8 mouse cellular contexts compared by ENCODE assay signal in genomic region chr5:146963118-146963936, GRCm38 (mm10). TPM values are rescaled to one million over a fixed set of nuclear protein-coding genes. Genes with fewer than 3 reads are reported as not detected.
DNase-seq lines count a peak whose midpoint lies in the region; ATAC-seq lines count a peak whose summit lies in the region.

TSS of gene Mtif3 (minus strand) at chr5:146963800.

- no peaks in the 10 kb centered on the region for H3K27me3 ChIP-seq in heart, embryonic 12.5 days (replicated peaks)
- H3K27me3 ChIP-seq in liver, embryonic 12.5 days (replicated peaks): no peaks in the 10 kb centered on the region
- no peaks in the 10 kb centered on the region for H3K27me3 ChIP-seq in stomach, embryonic 15.5 days (replicated peaks)

- peak; percentile 91 for DNase-seq in CD4-positive helper T cell, adult 2 months (ENCODE audit: low read depth, low spot score)
- DNase-seq in brain, embryonic 18.5 days (ENCODE audit: low read depth, low spot score): peak; percentile 84
- DNase-seq in kidney, postnatal 10 days: peak; percentile 91
- peak; percentile 73 to 82 for DNase-seq in natural killer cell, adult 2 months (ENCODE audit: low spot score in 2 of 2)

- H3K9me3 ChIP-seq in heart, embryonic 12.5 days (replicated peaks): no peaks in the 10 kb centered on the region
- no peaks in the 10 kb centered on the region for H3K9me3 ChIP-seq in liver, embryonic 12.5 days (replicated peaks)
- no peaks in the 10 kb centered on the region for H3K9me3 ChIP-seq in stomach, embryonic 15.5 days

- H3K27ac ChIP-seq in heart, embryonic 12.5 days (ENCODE audit: poor library complexity, severe bottlenecking): no peak within 1 kb of the TSS
- peak within 1 kb of the TSS; percentile 57 for H3K27ac ChIP-seq in liver, embryonic 12.5 days
- peak within 1 kb of the TSS; percentile 59; the same call in 1 of the 2 replicates for H3K27ac ChIP-seq in stomach, embryonic 15.5 days

- 2% methylated on average over 46 of the region's 46 CpGs for WGBS in heart, embryonic 12.5 days
- 2% methylated on average over 46 of the region's 46 CpGs for WGBS in liver, embryonic 12.5 days (ENCODE audit: insufficient replicate concordance)
- WGBS in stomach, embryonic 15.5 days: under 1% methylated on average over 46 of the region's 46 CpGs

- peak; percentile 89 for ATAC-seq in erythroid progenitor cell, adult 5-6 weeks (replicated peaks; ENCODE audit: low FRiP score, poor library complexity, severe bottlenecking)
- ATAC-seq in heart, embryonic 12.5 days (ENCODE audit: insufficient number of reproducible peaks, low FRiP score): peak; percentile 90
- ATAC-seq in liver, embryonic 12.5 days: peak; percentile 82
- ATAC-seq in stomach, embryonic 15.5 days (ENCODE audit: insufficient read depth, low FRiP score, low read depth): peak; percentile 73

- H3K9ac ChIP-seq in heart, embryonic 12.5 days: peak within 1 kb of the TSS; percentile 90
- peak within 1 kb of the TSS; percentile 77 for H3K9ac ChIP-seq in liver, embryonic 12.5 days
- H3K9ac ChIP-seq in stomach, embryonic 15.5 days: peak within 1 kb of the TSS; percentile 66

- H3K4me2 ChIP-seq in heart, embryonic 12.5 days: peak within 1 kb of the TSS; percentile 87
- H3K4me2 ChIP-seq in liver, embryonic 12.5 days: peak within 1 kb of the TSS; percentile 82
- peak within 1 kb of the TSS; percentile 67 for H3K4me2 ChIP-seq in stomach, embryonic 15.5 days

- H3K4me1 ChIP-seq in heart, embryonic 12.5 days (replicated peaks): peaks cover 5% of the 10 kb centered on the region
- peaks cover 7% of the 10 kb centered on the region for H3K4me1 ChIP-seq in liver, embryonic 12.5 days
- H3K4me1 ChIP-seq in stomach, embryonic 15.5 days: peaks cover 5% of the 10 kb centered on the region; the same call in 1 of the 2 replicates

- peaks cover 15% of the 10 kb centered on the region for H3K36me3 ChIP-seq in heart, embryonic 12.5 days
- peaks cover 23% of the 10 kb centered on the region for H3K36me3 ChIP-seq in liver, embryonic 12.5 days
- H3K36me3 ChIP-seq in stomach, embryonic 15.5 days: peaks cover 6% of the 10 kb centered on the region

- peak within 1 kb of the TSS; percentile 99 for H3K4me3 ChIP-seq in heart, embryonic 12.5 days
- H3K4me3 ChIP-seq in liver, embryonic 12.5 days: peak within 1 kb of the TSS; percentile 85
- H3K4me3 ChIP-seq in stomach, embryonic 15.5 days (replicated peaks): peak within 1 kb of the TSS; percentile 87

RNA-seq across cellular contexts. Expression of gene Mtif3, which starts in this region (rescaled TPM):
- 1.3 and 23.1 TPM in 2 replicates for total RNA-seq in erythroid progenitor cell, adult 5-6 weeks (2015; ENCODE audit: low replicate concordance)
- total RNA-seq in erythroid progenitor cell, adult 5-6 weeks (2017; ENCODE audit: low replicate concordance): 3.2 and 6.2 TPM in 2 replicates
- 17.1 and 23.3 TPM in 2 replicates for polyA plus RNA-seq in heart, embryonic 12.5 days (2016; fragmentation: Nextera tagmentation; extraction: Ambion mirVana)
- polyA plus RNA-seq in liver, embryonic 12.5 days (2016; fragmentation: Nextera tagmentation; extraction: Ambion mirVana): 14.9 and 16.5 TPM in 2 replicates
- polyA plus RNA-seq in stomach, embryonic 15.5 days (2015; fragmentation: Nextera tagmentation; extraction: Ambion mirVana): 23.1 and 24.2 TPM in 2 replicates
